Mouse (Mus musculus) left cerebral cortex, adult 18-20 months (tissue): ENCODE measurements around the gene Proz. TPM values are rescaled to one million over a fixed set of nuclear protein-coding genes. Genes with fewer than 3 reads are reported as not detected.

Experiments used
- DNase-seq, 2 experiments: peaks; one replicate each; pipeline ENCODE4 v3.0.0; 2021 to 2022; ENCODE audit warnings: low spot score in 2 of 2, mixed read lengths in 1 of 2
- total RNA-seq, 2 experiments: library from RNA; stranded (reverse); gene quantifications; 2 replicates each; pipeline ENCODE4 v1.2.3; 2021

Gene Proz
- total RNA-seq, 2 experiments from 2014 or later = not detected

DNA sequence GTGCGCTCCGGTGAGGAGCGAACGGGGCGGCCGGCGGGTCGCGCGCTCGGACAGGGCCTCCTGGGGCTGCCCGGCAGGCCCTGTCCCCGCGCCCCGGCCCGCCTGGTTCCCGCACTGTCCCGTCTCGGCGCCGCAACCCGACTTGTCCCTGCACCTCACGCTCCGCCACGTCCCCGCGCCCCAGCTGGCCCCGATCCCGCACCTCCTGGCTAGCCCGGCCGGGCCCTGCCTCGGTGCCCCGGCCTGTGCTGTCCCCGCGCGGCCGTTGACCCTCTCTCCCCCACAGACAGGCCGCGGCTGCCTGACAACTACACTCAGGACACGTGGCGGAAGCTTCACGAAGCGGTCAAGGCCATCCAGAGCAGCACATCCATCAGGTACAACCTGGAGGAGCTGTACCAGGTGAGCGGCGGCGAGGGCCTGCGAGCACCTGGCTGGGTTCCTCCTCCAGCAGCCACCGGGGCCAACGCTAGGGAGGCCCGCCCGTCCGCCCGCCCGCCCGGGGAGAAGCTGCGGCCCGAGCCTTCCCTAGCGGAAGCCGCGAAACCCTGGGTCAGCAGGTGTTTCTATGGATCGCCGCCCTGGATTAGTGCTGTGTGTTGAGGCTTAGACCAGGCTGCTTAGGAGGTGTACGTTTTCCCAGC, 45.3 kb downstream of the Proz start:
- DNase-seq = peak in 1 of 2 experiments; percentile 22

DNA sequence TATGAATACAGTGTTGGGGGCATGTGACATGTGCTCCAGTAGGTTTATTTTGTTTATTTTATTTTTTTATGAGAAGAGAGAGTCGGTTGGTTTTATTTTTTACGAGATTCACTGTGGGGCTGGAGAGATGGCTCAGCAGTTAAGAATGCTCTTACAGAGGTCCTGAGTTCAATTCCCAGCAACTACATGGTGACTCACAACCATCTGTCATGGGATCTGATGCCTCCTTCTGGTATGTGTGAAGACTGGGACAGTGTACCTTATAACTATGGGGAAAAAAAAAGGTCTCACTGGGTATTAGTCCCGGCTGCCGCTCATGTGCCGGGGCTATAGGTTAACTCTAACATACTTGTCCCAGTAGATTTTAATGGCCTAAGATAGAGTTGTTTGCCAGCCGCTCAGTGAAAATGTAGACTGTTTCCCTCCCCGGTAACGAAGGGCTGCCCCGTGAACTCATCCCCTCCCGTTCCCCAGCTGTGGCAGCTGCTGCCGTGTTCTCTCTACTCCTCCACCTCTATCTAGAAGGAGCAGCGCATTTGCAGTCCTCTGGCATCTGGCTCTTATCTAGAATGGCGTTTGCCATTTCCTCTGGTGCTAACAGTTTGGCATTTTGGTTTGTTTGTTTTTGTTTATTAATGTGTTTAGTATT, 47.4 kb downstream of the Proz start:
- no peak for DNase-seq

DNA sequence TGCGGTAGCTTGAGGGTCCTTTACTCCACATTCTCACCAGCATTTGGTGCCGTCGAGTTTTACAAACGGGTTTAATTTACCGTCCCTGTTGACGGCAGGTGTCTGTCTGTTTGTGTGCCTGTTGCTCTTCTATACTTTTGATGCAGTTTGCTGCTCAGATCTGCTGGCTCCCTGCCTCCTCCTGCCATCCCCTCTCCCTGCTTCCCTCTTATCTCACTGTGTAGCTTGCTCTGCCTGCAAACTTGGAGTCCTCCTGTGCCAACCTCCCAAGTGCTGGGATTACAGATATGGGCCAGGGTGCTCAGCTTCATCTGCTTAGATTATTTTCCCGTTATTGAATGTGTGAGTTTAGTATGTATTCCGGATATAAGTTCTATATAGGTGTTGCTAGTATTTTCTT, 48.3 kb downstream of the Proz start:
- DNase-seq = no peak

DNA sequence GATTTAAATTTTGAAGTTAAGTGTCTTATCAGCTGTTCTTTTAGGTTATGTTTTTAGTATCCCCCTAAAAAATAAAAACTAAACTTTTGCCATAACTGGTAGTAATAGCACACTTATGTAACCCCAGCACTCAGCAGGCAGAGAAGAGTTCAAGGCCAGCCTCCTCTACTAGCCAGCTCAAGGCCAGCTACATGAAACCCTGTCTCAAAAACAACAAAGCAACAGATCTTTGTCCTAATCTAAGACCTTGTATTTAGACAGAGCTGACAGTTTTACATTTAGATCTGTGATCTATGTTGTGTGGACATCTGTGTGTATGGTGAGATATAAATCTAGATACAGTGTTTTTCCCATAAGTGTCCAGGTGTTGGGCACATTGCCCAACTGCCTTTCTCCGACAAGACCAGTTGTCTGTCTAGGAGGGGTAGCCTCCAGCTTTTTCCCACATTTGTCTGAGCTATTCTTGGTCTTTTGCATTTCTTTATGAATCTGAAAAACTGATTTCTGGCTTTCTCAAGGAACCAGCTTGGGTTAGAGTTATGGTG, 48.8 kb downstream of the Proz start:
- no peak for DNase-seq

DNA sequence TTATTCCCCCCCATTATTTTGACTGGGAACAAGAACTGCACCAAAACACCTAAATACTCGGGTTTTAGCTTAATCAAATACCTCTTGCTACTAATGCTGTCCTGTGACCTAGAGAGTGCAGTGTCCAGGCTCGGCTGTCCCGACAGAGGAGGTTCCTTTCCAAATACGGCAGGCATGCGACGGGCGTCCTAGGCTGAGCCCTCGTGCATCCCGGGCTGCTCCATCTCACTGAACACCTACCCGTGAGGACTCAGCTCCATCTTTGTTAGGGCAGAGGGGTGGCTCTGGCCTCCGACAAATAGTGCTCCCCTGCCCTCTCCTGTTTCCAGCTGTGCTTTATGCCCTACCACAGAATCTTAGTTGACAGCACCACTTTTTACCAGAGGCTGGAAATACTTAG, 51.2 kb downstream of the Proz start:
- no peak for DNase-seq

DNA sequence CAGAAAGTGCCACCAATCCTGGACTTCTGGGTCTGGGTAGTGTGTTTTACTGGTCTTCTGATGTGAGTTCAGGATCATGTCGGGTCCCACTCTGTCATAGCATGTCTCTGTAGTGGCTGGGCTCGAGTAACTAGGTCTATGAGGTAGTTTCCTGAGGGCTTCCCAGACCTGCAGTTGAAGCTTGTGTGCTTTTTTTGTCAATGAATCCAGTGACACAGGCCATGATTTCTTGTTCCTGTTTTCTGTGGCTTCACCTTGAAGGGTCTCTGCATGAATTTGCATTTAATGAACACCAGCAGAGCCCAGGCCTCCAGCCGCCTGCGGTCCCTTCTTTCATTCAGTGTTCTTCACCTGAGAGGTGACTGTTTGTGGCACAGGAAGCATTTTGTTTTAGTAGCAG, 52.5 kb downstream of the Proz start:
- DNase-seq = no peak

DNA sequence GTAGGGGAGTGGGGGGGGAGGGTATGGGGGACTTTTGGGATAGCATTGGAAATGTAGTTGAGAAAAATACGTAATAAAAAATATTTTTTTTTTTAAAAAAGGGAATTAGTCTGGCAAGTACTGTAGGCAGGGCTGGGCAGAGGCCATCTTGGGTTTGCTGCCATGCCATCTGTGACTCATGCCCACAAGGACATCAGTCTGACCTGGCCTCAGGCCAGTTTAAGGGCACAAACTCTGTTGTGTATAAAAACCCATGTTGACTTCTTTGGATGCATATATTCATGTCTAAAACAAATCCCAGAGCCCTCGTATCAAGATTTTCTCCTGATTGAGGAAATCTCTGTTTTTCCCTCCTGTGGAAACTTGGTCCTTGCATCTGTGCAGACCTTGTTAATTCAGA, 56.4 kb downstream of the Proz start:
- DNase-seq = no peak

DNA sequence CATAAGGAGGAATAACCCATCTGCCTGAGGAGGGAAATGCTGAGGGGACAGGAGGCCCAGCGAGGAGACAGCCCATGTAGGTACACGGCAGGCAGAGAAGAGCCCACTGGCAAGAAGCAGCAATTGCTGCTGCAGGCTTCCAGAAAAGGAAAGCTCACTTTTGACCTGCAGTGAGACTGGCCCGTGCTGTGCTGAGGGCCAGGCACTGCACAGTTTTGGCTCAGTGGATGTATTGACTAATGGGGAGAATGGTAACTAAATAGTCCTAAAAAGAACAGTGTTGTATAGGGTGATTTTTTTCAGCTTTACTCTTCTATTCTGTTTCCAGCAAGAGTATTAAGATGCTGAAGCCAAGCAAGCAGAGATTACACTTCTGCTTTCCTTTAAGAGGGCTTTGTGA, 57.8 kb downstream of the Proz start:
- no peak for DNase-seq

DNA sequence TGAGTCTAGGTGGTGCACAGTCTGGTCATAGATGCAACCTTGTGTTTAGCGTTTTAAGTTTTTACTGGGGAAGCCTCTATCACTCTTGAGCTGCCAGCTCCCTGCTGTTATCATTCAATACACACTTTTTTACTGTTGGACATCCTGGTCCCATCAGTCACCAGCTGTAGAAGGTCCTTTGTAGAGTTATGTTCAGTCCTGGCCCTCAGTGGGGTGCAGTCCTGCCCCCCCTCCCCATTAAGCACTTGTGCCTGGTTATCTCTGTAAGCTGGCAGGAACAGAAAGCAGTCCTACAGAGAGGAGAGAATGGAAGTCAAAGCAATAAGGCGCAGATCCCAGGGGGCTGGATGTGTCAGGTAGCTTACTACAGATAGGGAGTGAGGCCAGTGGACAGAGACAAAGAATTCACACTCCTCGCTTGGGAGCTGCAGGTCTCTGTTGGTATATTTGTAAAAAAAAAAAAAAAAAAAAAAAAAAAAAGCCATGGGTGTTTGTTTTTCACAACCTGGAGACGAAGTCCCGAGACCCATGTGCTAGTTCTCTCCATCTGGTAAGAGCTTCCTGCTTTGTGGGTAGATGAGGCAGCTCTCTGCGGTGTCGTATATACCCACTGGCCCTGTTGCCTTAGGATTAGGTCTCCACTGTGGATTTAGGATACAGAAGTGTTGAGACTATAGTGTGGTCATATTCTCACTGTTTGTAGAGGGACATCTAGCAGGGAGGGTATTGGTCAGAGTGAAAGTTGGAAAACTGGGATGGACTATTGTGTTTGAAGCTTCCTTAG, 60.4 kb downstream of the Proz start:
- no peak for DNase-seq

DNA sequence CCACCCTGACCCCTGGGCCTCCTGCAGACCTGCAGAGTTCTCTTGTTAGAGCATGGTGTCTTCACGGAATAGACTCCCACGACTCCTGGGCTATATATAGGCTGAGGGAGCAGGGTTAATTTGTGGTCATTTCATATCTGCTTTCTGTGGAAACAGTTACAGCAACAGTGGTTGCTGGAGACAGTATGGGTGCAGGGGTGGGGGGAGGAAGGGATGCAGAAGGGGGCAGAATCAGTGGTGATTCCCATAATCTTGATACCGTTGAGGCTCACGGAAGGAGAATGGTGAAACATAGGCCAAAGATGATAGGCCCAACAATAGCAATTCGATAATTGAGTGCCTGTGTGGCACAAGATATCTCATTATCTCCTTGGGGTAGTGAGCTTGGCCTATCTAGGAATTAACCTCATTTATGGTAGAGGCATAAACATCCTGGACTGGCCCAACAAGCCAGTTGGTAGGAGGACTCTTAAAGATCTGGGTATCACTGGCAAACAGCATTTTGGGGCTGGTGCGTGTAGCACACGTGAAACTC, 62.2 kb downstream of the Proz start:
- DNase-seq = no peak

DNA sequence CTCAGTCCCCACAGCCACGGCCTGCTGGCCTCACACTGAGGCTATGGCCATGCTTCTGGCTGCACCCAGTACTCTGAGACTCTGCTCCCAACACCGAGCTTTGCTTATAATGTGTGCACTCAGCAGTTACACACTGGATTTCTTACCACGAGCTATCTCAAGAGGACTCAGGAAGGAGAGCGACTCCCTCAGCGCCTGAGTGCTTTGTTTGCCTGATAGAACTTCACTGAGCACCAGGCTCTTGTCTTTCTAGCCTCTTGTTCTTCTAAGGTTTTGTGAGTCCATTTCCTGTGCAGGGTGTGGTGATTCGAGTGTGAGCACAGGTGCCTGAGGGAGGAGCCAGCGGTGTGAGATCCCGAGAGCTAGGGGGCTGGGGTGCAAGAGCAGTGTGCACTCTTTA, 64.2 kb downstream of the Proz start:
- no peak for DNase-seq

Other genes starting within 250 kb of the Proz start
- 100 to 1,000 TPM; 239 to 243 TPM for gene Mcf2l, start 187.1 kb upstream of the Proz start, total RNA-seq
- under 1 TPM in 1 of 2 experiments, not detected in 1; 0.19 TPM for gene F7, start 34.9 kb upstream of the Proz start, total RNA-seq
- not detected for gene F10, start 23.6 kb upstream of the Proz start, total RNA-seq
- 10 to 100 TPM; 26.0 to 32.1 TPM for gene Pcid2, start 44.5 kb downstream of the Proz start, total RNA-seq
- 10 to 100 TPM; 50.3 to 50.9 TPM for gene Cul4a, start 44.7 kb downstream of the Proz start, total RNA-seq
- 100 to 1,000 TPM; 269 to 280 TPM for gene Lamp1, start 98.2 kb downstream of the Proz start, total RNA-seq
- gene Grtp1, start 139.7 kb downstream of the Proz start, total RNA-seq = 1 to 10 TPM; 5.1 to 5.2 TPM
- gene Adprhl1, start 193.2 kb downstream of the Proz start, total RNA-seq = 1 to 10 TPM; 1.0 to 1.6 TPM
- gene Dcun1d2, start 227.2 kb downstream of the Proz start, total RNA-seq = 10 to 100 TPM; 41.3 to 43.8 TPM
- gene Tmco3, start 227.3 kb downstream of the Proz start, total RNA-seq = 10 to 100 TPM; 45.9 to 46.8 TPM